Mouse (Mus musculus) heart, adult 11 months (tissue): ENCODE measurements at regions not wholly inside any gene's neighbourhood (a gene's known extent, or its start where the extent isn't known, plus 50 kb on each side); places are given as distances from the start of the nearest gene placed in this dataset.

Experiments used
- DNase-seq: peaks from one replicate; pipeline ENCODE4 v3.0.0; 2022

- no peak for DNase-seq
Observed at GRCm38 (mm10) chr19:27140892-27141291, 75.4 kb upstream of the Vldlr start.

GRCm38 (mm10) chr19:27142181-27142580 is 74.1 kb upstream of the Vldlr start:
- no peak for DNase-seq

DNA sequence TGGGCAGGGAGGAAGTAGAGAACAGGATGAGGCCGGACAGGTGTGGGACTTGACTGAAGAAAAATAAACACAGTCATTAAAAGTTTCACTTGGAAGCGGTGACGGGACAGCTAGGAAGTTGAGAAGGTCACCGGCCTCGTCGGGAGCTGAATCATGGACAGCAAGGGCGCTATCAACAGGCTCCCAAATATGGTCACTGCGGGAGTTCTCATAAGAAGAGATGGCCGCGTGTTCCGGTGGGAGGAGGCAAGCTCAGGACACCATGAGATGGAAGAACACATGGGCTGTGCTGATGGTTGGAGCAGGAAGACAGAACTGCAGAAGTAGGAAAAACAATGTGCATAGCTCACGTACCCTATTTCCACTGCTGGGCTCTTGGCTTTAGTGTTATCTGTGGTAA is 68.9 kb upstream of the Vldlr start:
- peak; percentile 94 for DNase-seq

DNA sequence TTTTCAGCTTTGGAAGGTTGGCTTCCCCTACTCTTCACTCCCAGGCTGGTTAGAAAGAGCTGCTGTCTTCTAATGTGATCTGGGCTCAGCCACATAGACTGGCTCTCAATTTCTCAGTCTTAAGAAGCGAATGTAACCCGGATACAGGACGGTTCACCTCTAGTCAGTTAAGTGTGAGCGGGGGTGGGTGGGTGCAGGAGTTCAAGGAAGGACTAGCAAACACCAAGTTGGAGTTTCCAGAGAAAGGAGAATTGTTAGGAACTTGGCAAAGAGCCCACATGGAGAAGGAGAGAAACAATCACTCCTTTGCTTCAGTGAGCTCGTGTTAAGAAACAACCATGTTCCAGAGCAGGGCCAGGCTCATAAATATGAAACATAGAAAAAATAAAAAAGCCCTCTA is 68.0 kb upstream of the Vldlr start:
- no peak for DNase-seq

GRCm38 (mm10) chr19:27149567-27149966 is 66.7 kb upstream of the Vldlr start:
- no peak for DNase-seq

DNA sequence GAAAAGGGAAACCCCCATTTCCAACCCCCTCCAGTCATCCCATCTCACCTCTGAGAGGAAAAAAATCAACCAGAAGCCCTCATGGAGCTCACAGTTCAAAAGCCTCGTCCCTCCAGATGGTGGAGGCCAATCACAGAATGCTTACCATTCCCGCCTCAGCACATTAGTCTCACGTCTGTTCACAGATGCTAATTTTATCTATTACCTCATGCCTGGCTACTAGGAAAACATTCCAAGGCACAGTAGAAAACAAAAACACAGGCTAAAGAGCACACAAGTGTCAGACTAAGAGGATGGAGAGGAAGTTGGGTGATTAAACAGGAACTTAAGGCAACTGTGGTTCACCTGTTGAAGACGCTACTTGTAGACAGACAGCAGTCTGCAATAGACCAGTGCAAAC is 54.4 kb upstream of the Vldlr start:
- peak; percentile 69 for DNase-seq
